Mouse (Mus musculus) CH12.LX (cell line): ENCODE measurements around the gene Mast3. TPM values are rescaled to one million over a fixed set of nuclear protein-coding genes. Genes with fewer than 3 reads are reported as not detected.

Experiments used
- DNase-seq: peaks from one replicate; pipeline ENCODE4 v3.0.0-alpha.2; 2013; ENCODE audit errors: extremely low read depth
- H3K27ac ChIP-seq: 2 replicates; pipeline ENCODE4 v1.5.1; 2012; ENCODE audit warnings: low read depth, mild to moderate bottlenecking, control low read depth, moderate library complexity; ENCODE audit not compliant: insufficient read depth
- H3K27me3 ChIP-seq: replicated peaks from 2 replicates; pipeline ENCODE3; 2012; ENCODE audit warnings: inconsistent platforms
- H3K36me3 ChIP-seq, 2 experiments: replicated peaks in 1 of 2; 2 replicates each; pipeline versions ENCODE3 to v1.6.1; 2012; ENCODE audit warnings: inconsistent platforms in 1 of 2, low read length in 1 of 2, mild to moderate bottlenecking in 1 of 2, mixed read lengths in 1 of 2, moderate library complexity in 1 of 2; ENCODE audit not compliant: control insufficient read depth in 1 of 2, insufficient read depth in 1 of 2
- H3K4me1 ChIP-seq, 2 experiments: 2 replicates each; pipeline ENCODE4 v1.6.1; 2012; ENCODE audit warnings: inconsistent platforms in 1 of 2, moderate library complexity in 1 of 2; ENCODE audit not compliant: insufficient read depth in 2 of 2, control insufficient read depth in 1 of 2
- H3K4me2 ChIP-seq: 2 replicates; pipeline ENCODE4 v1.6.1; 2012; ENCODE audit warnings: low read depth, mild to moderate bottlenecking, control low read depth; ENCODE audit not compliant: poor library complexity, insufficient read depth, severe bottlenecking
- H3K4me3 ChIP-seq, 3 experiments: fragments of 150-350 bp in 1 of 3; sonication (generic) in 1 of 3; replicated peaks in 1 of 3; 2 replicates each; pipeline versions ENCODE3 to v1.5.1; 2011 to 2012; ENCODE audit warnings: low read depth in 2 of 3, low read length in 2 of 3, mild to moderate bottlenecking in 2 of 3, moderate library complexity in 2 of 3, control low read depth in 1 of 3, improper control_type of control experiment in 1 of 3, inconsistent platforms in 1 of 3, mixed read lengths in 1 of 3; ENCODE audit not compliant: poor library complexity in 1 of 3
- H3K79me2 ChIP-seq: replicated peaks from 2 replicates; pipeline ENCODE4 v1.6.1; 2012; ENCODE audit warnings: mild to moderate bottlenecking, moderate library complexity; ENCODE audit not compliant: control insufficient read depth, poor library complexity, insufficient read depth, severe bottlenecking; ENCODE audit errors: extremely low read depth
- H3K9ac ChIP-seq: 2 replicates; pipeline ENCODE4 v1.6.1; 2012; ENCODE audit warnings: low read depth, mild to moderate bottlenecking, control low read depth, moderate library complexity; ENCODE audit not compliant: insufficient read depth
- H3K9me3 ChIP-seq: replicated peaks from 2 replicates; pipeline ENCODE3; 2012; ENCODE audit warnings: low read length, inconsistent platforms, mixed read lengths
- BHLHE40 ChIP-seq: IDR thresholded peaks from 2 replicates; pipeline ENCODE4 v1.6.1; 2011; ENCODE audit warnings: mild to moderate bottlenecking, low read depth, low read length, improper control_type of control experiment
- CHD1 ChIP-seq: IDR thresholded peaks from 2 replicates; pipeline ENCODE4 v1.6.1; 2012; ENCODE audit warnings: low read depth, low read length, improper control_type of control experiment, inconsistent platforms
- CHD2 ChIP-seq: IDR thresholded peaks from 2 replicates; pipeline ENCODE4 v1.6.1; 2011; ENCODE audit warnings: low read length, improper control_type of control experiment
- ELF1 ChIP-seq: IDR thresholded peaks from 2 replicates; pipeline ENCODE4 v1.6.1; 2014; ENCODE audit warnings: low read depth, mild to moderate bottlenecking, inconsistent platforms, low read length, improper control_type of control experiment
- ETS1 ChIP-seq: conservative IDR thresholded peaks from 2 replicates; pipeline ENCODE4 v1.6.1; 2012; ENCODE audit warnings: low read depth, mild to moderate bottlenecking, inconsistent platforms, low read length, improper control_type of control experiment, moderate library complexity
- IRF4 ChIP-seq: IDR thresholded peaks from 2 replicates; pipeline ENCODE4 v1.6.1; 2014; ENCODE audit warnings: low read depth, mild to moderate bottlenecking, inconsistent platforms, low read length, improper control_type of control experiment
- JUN ChIP-seq: IDR thresholded peaks from 2 replicates; pipeline ENCODE4 v1.6.1; 2011; ENCODE audit warnings: low read depth, mild to moderate bottlenecking, low read length, improper control_type of control experiment, moderate library complexity; ENCODE audit not compliant: insufficient read depth
- KAT2A ChIP-seq: IDR thresholded peaks from 2 replicates; pipeline ENCODE4 v1.6.1; 2012; ENCODE audit warnings: low read length, improper control_type of control experiment, inconsistent platforms; ENCODE audit not compliant: insufficient replicate concordance
- MAFK ChIP-seq: IDR thresholded peaks from 2 replicates; pipeline ENCODE4 v1.6.1; 2011; ENCODE audit warnings: low read length, improper control_type of control experiment; ENCODE audit not compliant: insufficient replicate concordance
- MAZ ChIP-seq: IDR thresholded peaks from 2 replicates; pipeline ENCODE4 v1.6.1; 2012; ENCODE audit warnings: low read depth, mild to moderate bottlenecking, inconsistent platforms, low read length, improper control_type of control experiment, moderate library complexity
- MXI1 ChIP-seq: IDR thresholded peaks from 2 replicates; pipeline ENCODE4 v1.6.1; 2011; ENCODE audit warnings: mild to moderate bottlenecking, low read depth, low read length, improper control_type of control experiment
- MYC ChIP-seq: IDR thresholded peaks from 2 replicates; pipeline ENCODE4 v1.6.1; 2011; ENCODE audit warnings: low read depth, mild to moderate bottlenecking, improper control_type of control experiment, low read length
- NELFE ChIP-seq: IDR thresholded peaks from 2 replicates; pipeline ENCODE4 v1.6.1; 2011; ENCODE audit warnings: low read depth, low read length, improper control_type of control experiment
- PAX5 ChIP-seq: IDR thresholded peaks from 2 replicates; pipeline ENCODE4 v1.6.1; 2012; ENCODE audit warnings: low read length, inconsistent platforms, mixed read lengths
- POLR2AphosphoS2 ChIP-seq: IDR thresholded peaks from 2 replicates; pipeline ENCODE4 v1.6.1; 2011; ENCODE audit warnings: low read depth, low read length, improper control_type of control experiment
- RCOR1 ChIP-seq: conservative IDR thresholded peaks from 2 replicates; pipeline ENCODE4 v1.6.1; 2012; ENCODE audit warnings: low read depth, mild to moderate bottlenecking, inconsistent platforms, low read length, improper control_type of control experiment
- SIN3A ChIP-seq: IDR thresholded peaks from 2 replicates; pipeline ENCODE4 v1.6.1; 2012; ENCODE audit warnings: low read length, improper control_type of control experiment, inconsistent platforms
- UBTF ChIP-seq: IDR thresholded peaks from 2 replicates; pipeline ENCODE4 v1.6.1; 2012; ENCODE audit warnings: low read depth, mild to moderate bottlenecking, inconsistent platforms, low read length, improper control_type of control experiment, moderate library complexity
- ZC3H11A ChIP-seq: IDR thresholded peaks from 2 replicates; pipeline ENCODE4 v1.6.1; 2012; ENCODE audit warnings: low read depth, mild to moderate bottlenecking, inconsistent platforms, low read length, improper control_type of control experiment
- ZMIZ1 ChIP-seq: IDR thresholded peaks from 2 replicates; pipeline ENCODE4 v1.6.1; 2012; ENCODE audit warnings: low read depth, mild to moderate bottlenecking, inconsistent platforms, low read length, improper control_type of control experiment
- dilution Hi-C: fragments of 300-500 bp; cut with MboI; formaldehyde crosslinking; loops from 2 replicates; pipeline ENCODE4 v1.14.3; 2020; ENCODE audit warnings: low sequenced_read_pairs; ENCODE audit not compliant: extremely low pct_unique_long_range_greater_than_20kb, extremely low pct_ligation_motif_present
- in situ Hi-C: fragments of 300-500 bp; cut with MboI; formaldehyde crosslinking; loops from 3 replicates; pipeline ENCODE4 v1.14.3; 2019; ENCODE audit warnings: low sequenced_read_pairs, low pct_ligation_motif_present, low pct_unique_long_range_greater_than_20kb, mixed read lengths
- polyA plus RNA-seq: library from polyadenylated mRNA; unstranded; fragments of >175 nt; gene quantifications from 2 replicates; pipeline ENCODE4 v1.2.1, GENCODE M21; 2012; ENCODE audit warnings: low read depth; ENCODE audit not compliant: insufficient read length
- total RNA-seq, 2 experiments: library from RNA; depleted of rRNA; stranded (reverse); fragments of 300-350 nt in 1 of 2; fragments of >200 nt in 1 of 2; gene quantifications; 2 replicates each; pipeline ENCODE4 v1.2.3; 2012 to 2014

Mast3 gene
- total and polyA plus RNA-seq, 3 experiments: 7.0 to 23.4 (median 11.6) TPM

GRCm38 (mm10) chr8:70801830-70802229, 3.0 kb downstream of the Mast3 start:
- Histone ChIP-seq H3K4me3 (no peak overlapping the region), H3K36me3 (peaks cover 0 to 1% of the 10 kb centered on the region in 2 experiments), H3K27ac (no peak overlapping the region), H3K27me3 (peaks cover 6% of the 10 kb centered on the region)
- in situ Hi-C loops: loop anchor here (5.0 kb wide), 1 partner anchor 35 kb away; no protein-coding TSS in a partner anchor
- TF ChIP-seq RCOR1 (no peak), MXI1 (no peak), POLR2AphosphoS2 (no peak), BHLHE40 (no peak), IRF4 (no peak), ZC3H11A (no peak), UBTF (no peak), MAZ (no peak), ELF1 (no peak), CHD1 (no peak), MYC (no peak), ETS1 (no peak), JUN (no peak), PAX5 (no peak), KAT2A (no peak), NELFE (no peak)
- TF ChIP-seq, all 38 proteins: peak for 0
- H3K9me3 ChIP-seq: no peaks in the 10 kb centered on the region
- no peak for DNase-seq
- H3K4me1 ChIP-seq: peaks cover 16 to 44% of the 10 kb centered on the region in 2 experiments
- no peaks in the 10 kb centered on the region for H3K79me2 ChIP-seq
- no peak overlapping the region for H3K9ac ChIP-seq
- dilution Hi-C loops: no loop called here
- no peak overlapping the region for H3K4me2 ChIP-seq

DNA sequence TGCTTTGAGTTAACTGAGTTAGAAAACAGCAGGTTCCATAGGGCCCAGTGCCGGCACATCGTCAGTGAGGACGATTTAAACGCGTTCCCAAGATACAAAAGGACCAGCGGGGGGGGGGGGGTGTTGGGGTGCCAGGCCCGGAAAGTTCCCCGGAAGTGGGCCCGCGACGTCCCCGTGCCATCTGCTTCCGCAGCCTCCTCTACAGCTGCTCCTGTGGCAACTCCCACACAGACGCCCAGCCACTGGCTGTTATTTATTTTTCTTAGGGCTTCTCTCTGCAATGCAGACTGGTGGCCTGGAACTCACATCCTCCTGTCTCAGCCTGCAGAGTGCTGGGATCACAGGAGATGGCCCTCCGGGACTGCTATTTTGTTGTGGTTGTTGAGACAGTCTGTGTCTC, 3.7 kb downstream of the Mast3 start:
- peaks cover 0 to 1% of the 10 kb centered on the region in 2 experiments for H3K36me3 ChIP-seq
- peaks cover 15 to 43% of the 10 kb centered on the region in 2 experiments for H3K4me1 ChIP-seq
- no peaks in the 10 kb centered on the region for H3K9me3 ChIP-seq
- H3K27me3 ChIP-seq: peaks cover 12% of the 10 kb centered on the region
- no peak for DNase-seq
- no peak overlapping the region for H3K4me3 ChIP-seq
- in situ Hi-C loops: loop anchor here (5.0 kb wide), 1 partner anchor 34 kb away; no protein-coding TSS in a partner anchor
- dilution Hi-C loops: no loop called here
- no peak overlapping the region for H3K9ac ChIP-seq
- no peak overlapping the region for H3K27ac ChIP-seq
- TF ChIP-seq MAFK: no peak
- TF ChIP-seq JUN: no peak
- no peak for TF ChIP-seq MYC
- TF ChIP-seq IRF4: no peak
- TF ChIP-seq SIN3A: no peak
- TF ChIP-seq ZMIZ1: no peak
- TF ChIP-seq CHD2: no peak
- TF ChIP-seq, all 38 proteins: peak for 0
- Histone ChIP-seq H3K4me2 (no peak overlapping the region), H3K79me2 (no peaks in the 10 kb centered on the region)
